Mouse (Mus musculus) layer of hippocampus, adult 6 months (tissue): ENCODE measurements around the gene Tescl. TPM values are rescaled to one million over a fixed set of nuclear protein-coding genes. Genes with fewer than 3 reads are reported as not detected.

Experiments
- long read RNA-seq, 2 experiments: library from polyadenylated mRNA; unstranded; transcript quantifications; one replicate each; pipeline ENCODE4 v2.0.0; 2019 to 2020
- microRNA-seq: library from miRNA; unstranded; fragments of <30 nt; microRNA quantifications from one replicate; pipeline ENCODE4 v1.2.0, GENCODE M21; 2020
- polyA plus RNA-seq: library from polyadenylated mRNA; unstranded; fragments of <200 nt; fragmentation: Nextera tagmentation; gene quantifications from 2 replicates; pipeline ENCODE4 v1.2.3, GENCODE M21; 2021

Gene Tescl
- polyA plus RNA-seq = not detected in 2 replicates
- long read RNA-seq, experiment 1 = 0 reads
- long read RNA-seq, experiment 2 = 0 reads

DNA sequence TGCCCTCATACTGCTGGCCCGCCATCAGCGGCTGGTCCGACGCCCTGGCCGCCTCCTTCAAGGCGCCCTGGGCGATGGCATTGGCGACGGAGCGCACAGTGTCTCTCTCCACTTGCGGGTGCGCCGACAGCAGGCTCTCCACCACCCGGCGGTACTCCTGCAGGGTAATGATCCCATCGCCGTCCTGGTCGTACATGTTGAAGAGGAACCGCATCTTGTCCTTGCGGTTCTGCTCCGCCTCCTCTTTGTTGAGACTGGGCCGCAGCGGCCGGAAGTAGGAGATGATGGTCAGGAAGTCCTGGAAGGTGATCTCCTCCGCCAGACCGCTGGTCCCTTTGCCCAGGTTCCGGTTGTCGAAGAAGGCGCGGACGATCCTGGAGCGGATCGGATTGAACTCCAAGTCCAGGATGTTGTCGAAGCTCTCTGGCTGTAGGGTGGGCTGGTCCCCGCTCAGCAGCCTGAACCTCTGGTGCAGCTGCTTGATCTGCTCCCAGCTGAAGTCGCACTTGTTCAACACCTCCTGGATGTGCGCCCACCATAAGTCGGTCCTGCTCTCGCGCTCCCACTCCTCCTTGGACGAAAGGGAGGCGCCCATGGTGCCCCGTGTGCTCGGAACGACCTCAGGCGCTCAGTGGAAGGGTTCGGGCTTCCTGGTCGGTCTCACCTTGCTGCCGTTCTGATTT, at the start of gene Tescl:
Gene Tescl, minus strand, starts transcription at position 633 of the 683 bp plus-strand sequence.

GRCm38 (mm10) chr7:24369731-24370541, 36.2 kb upstream of the Tescl start, which contains the start of gene Kcnn4:
Gene Kcnn4 (plus strand): TSS chr7:24370263.

DNA sequence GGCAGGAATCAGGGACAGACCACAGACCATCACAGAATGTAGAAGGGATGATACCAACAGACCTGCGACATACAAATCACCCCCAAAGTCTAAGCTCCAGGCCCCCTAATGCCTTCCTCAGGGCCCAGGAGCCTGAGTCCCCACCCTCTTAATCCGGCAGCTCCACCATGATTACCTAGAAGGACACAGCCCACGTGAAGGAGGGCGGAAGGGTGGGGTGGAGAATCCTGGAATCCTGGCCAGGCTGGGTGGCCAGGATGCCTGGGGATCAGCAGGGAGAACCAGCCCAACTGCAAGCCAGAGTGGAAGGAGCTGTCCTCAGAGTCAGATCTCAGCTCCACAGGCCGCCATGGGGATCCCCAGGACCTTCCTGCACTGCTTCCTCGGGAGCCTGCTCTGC, 15.2 kb upstream of the Tescl start, which contains the start of gene Lypd5:
Gene Lypd5, plus strand, starts transcription at position 301 of the 400 bp plus-strand sequence.

GRCm38 (mm10) chr7:24316567-24317092, 17.1 kb downstream of the Tescl start, which contains the start of gene Zfp94:
Gene Zfp94 (minus strand): TSS chr7:24316666.

GRCm38 (mm10) chr7:24300771-24301282, 32.9 kb downstream of the Tescl start, which contains the start of gene Zfp61:
Gene Zfp61 (minus strand): TSS chr7:24301232.

Small RNA genes within 50 kb of the gene (microRNA-seq; reads per million reads assigned to microRNA genes)
- gene Gm27592 = not detected

Other genes starting within 250 kb of the Tescl start
- 2.3 TPM in 2 replicates for gene Zfp112, start 221.6 kb downstream of the Tescl start, polyA plus RNA-seq
- 11.1 and 12.1 TPM in 2 replicates for gene Zfp235, start 199.8 kb downstream of the Tescl start, polyA plus RNA-seq
- gene Zfp114, start 158.9 kb downstream of the Tescl start, polyA plus RNA-seq = 0.94 and 1.2 TPM in 2 replicates
- 1.5 and 1.8 TPM in 2 replicates for gene Zfp111, start 122.5 kb downstream of the Tescl start, polyA plus RNA-seq
- gene Zfp109, start 96.4 kb downstream of the Tescl start, polyA plus RNA-seq = 3.6 and 3.8 TPM in 2 replicates
- 2.3 and 2.5 TPM in 2 replicates for gene Zfp108, start 79.1 kb downstream of the Tescl start, polyA plus RNA-seq
- 6.3 and 7.2 TPM in 2 replicates for gene Zfp93, start 63.5 kb downstream of the Tescl start, polyA plus RNA-seq
- 12.8 and 14.5 TPM in 2 replicates for gene Zfp61, start 32.7 kb downstream of the Tescl start, polyA plus RNA-seq
- 10.7 and 11.8 TPM in 2 replicates for gene Zfp94, start 17.3 kb downstream of the Tescl start, polyA plus RNA-seq
- gene Lypd5, start 15.3 kb upstream of the Tescl start, polyA plus RNA-seq = not detected in 2 replicates
- gene Kcnn4, start 36.3 kb upstream of the Tescl start, polyA plus RNA-seq = 0.72 and 1.2 TPM in 2 replicates
- gene Smg9, start 65.7 kb upstream of the Tescl start, polyA plus RNA-seq = 11.0 and 11.7 TPM in 2 replicates
- gene Irgc1, start 118.4 kb upstream of the Tescl start, polyA plus RNA-seq = not detected in 2 replicates
- 0.78 and 0.88 TPM in 2 replicates for gene Plaur, start 128.5 kb upstream of the Tescl start, polyA plus RNA-seq
- gene Cadm4, start 148.1 kb upstream of the Tescl start, polyA plus RNA-seq = 4.5 and 5.0 TPM in 2 replicates
- 91.6 and 96.3 TPM in 2 replicates for gene Zfp428, start 173.1 kb upstream of the Tescl start, polyA plus RNA-seq
- gene AC161166.1, start 178.5 kb upstream of the Tescl start, polyA plus RNA-seq = not detected in 2 replicates
- 9.7 and 10.2 TPM in 2 replicates for gene Irgq, start 196.8 kb upstream of the Tescl start, polyA plus RNA-seq
- gene Pinlyp, start 212.2 kb upstream of the Tescl start, polyA plus RNA-seq = not detected in 2 replicates
- gene Xrcc1, start 212.4 kb upstream of the Tescl start, polyA plus RNA-seq = 27.8 and 31.3 TPM in 2 replicates